Mouse (Mus musculus) CH12.LX (cell line): ENCODE results near the gene Gm15262. TPM values are rescaled to one million over a fixed set of nuclear protein-coding genes. Genes with fewer than 3 reads are reported as not detected.
"Not testable (repeated sequence)": the region's sequence is repeated elsewhere in the genome, so short reads cannot be mapped to it uniquely, and the experiment has no call there.

Experiments
- DNase-seq: peaks from one replicate; pipeline ENCODE4 v3.0.0-alpha.2; 2013; ENCODE audit errors: extremely low read depth
- H3K27ac ChIP-seq: 2 replicates; pipeline ENCODE4 v1.5.1; 2012; ENCODE audit warnings: low read depth, mild to moderate bottlenecking, control low read depth, moderate library complexity; ENCODE audit not compliant: insufficient read depth
- H3K27me3 ChIP-seq: replicated peaks from 2 replicates; pipeline ENCODE3; 2012; ENCODE audit warnings: inconsistent platforms
- H3K36me3 ChIP-seq, 2 experiments: replicated peaks in 1 of 2; 2 replicates each; pipeline versions ENCODE3 to v1.6.1; 2012; ENCODE audit warnings: inconsistent platforms in 1 of 2, low read length in 1 of 2, mild to moderate bottlenecking in 1 of 2, mixed read lengths in 1 of 2, moderate library complexity in 1 of 2; ENCODE audit not compliant: control insufficient read depth in 1 of 2, insufficient read depth in 1 of 2
- H3K4me1 ChIP-seq, 2 experiments: 2 replicates each; pipeline ENCODE4 v1.6.1; 2012; ENCODE audit warnings: inconsistent platforms in 1 of 2, moderate library complexity in 1 of 2; ENCODE audit not compliant: insufficient read depth in 2 of 2, control insufficient read depth in 1 of 2
- H3K4me2 ChIP-seq: 2 replicates; pipeline ENCODE4 v1.6.1; 2012; ENCODE audit warnings: low read depth, mild to moderate bottlenecking, control low read depth; ENCODE audit not compliant: poor library complexity, insufficient read depth, severe bottlenecking
- H3K4me3 ChIP-seq, 3 experiments: fragments of 150-350 bp in 1 of 3; sonication (generic) in 1 of 3; replicated peaks in 1 of 3; 2 replicates each; pipeline versions ENCODE3 to v1.5.1; 2011 to 2012; ENCODE audit warnings: low read depth in 2 of 3, low read length in 2 of 3, mild to moderate bottlenecking in 2 of 3, moderate library complexity in 2 of 3, control low read depth in 1 of 3, improper control_type of control experiment in 1 of 3, inconsistent platforms in 1 of 3, mixed read lengths in 1 of 3; ENCODE audit not compliant: poor library complexity in 1 of 3
- H3K79me2 ChIP-seq: replicated peaks from 2 replicates; pipeline ENCODE4 v1.6.1; 2012; ENCODE audit warnings: mild to moderate bottlenecking, moderate library complexity; ENCODE audit not compliant: control insufficient read depth, poor library complexity, insufficient read depth, severe bottlenecking; ENCODE audit errors: extremely low read depth
- H3K9ac ChIP-seq: 2 replicates; pipeline ENCODE4 v1.6.1; 2012; ENCODE audit warnings: low read depth, mild to moderate bottlenecking, control low read depth, moderate library complexity; ENCODE audit not compliant: insufficient read depth
- H3K9me3 ChIP-seq: replicated peaks from 2 replicates; pipeline ENCODE3; 2012; ENCODE audit warnings: low read length, inconsistent platforms, mixed read lengths
- BHLHE40 ChIP-seq: IDR thresholded peaks from 2 replicates; pipeline ENCODE4 v1.6.1; 2011; ENCODE audit warnings: mild to moderate bottlenecking, low read depth, low read length, improper control_type of control experiment
- CHD1 ChIP-seq: IDR thresholded peaks from 2 replicates; pipeline ENCODE4 v1.6.1; 2012; ENCODE audit warnings: low read depth, low read length, improper control_type of control experiment, inconsistent platforms
- E2F4 ChIP-seq: IDR thresholded peaks from 2 replicates; pipeline ENCODE4 v1.6.1; 2011; ENCODE audit warnings: low read depth, low read length, improper control_type of control experiment; ENCODE audit not compliant: insufficient replicate concordance
- HCFC1 ChIP-seq: IDR thresholded peaks from 2 replicates; pipeline ENCODE4 v1.6.1; 2012; ENCODE audit warnings: low read depth, mild to moderate bottlenecking, inconsistent platforms, low read length, improper control_type of control experiment
- IRF4 ChIP-seq: IDR thresholded peaks from 2 replicates; pipeline ENCODE4 v1.6.1; 2014; ENCODE audit warnings: low read depth, mild to moderate bottlenecking, inconsistent platforms, low read length, improper control_type of control experiment
- MEF2A ChIP-seq: IDR thresholded peaks from 2 replicates; pipeline ENCODE4 v1.6.1; 2014; ENCODE audit warnings: low read depth, mild to moderate bottlenecking, inconsistent platforms, low read length, improper control_type of control experiment, borderline replicate concordance
- POLR2A ChIP-seq: IDR thresholded peaks from 2 replicates; pipeline ENCODE4 v1.6.1; 2011; ENCODE audit warnings: low read depth, mild to moderate bottlenecking, improper control_type of control experiment, low read length
- TCF12 ChIP-seq: IDR thresholded peaks from 2 replicates; pipeline ENCODE4 v1.6.1; 2014; ENCODE audit warnings: low read depth, mild to moderate bottlenecking, inconsistent platforms, low read length, improper control_type of control experiment
- USF1 ChIP-seq: IDR thresholded peaks from 2 replicates; pipeline ENCODE4 v1.6.1; 2014; ENCODE audit warnings: low read depth, mild to moderate bottlenecking, inconsistent platforms, low read length, improper control_type of control experiment
- ZNF384 ChIP-seq: IDR thresholded peaks from 2 replicates; pipeline ENCODE4 v1.6.1; 2012; ENCODE audit warnings: low read depth, low read length, improper control_type of control experiment, inconsistent platforms
- dilution Hi-C: fragments of 300-500 bp; cut with MboI; formaldehyde crosslinking; loops from 2 replicates; pipeline ENCODE4 v1.14.3; 2020; ENCODE audit warnings: low sequenced_read_pairs; ENCODE audit not compliant: extremely low pct_unique_long_range_greater_than_20kb, extremely low pct_ligation_motif_present
- in situ Hi-C: fragments of 300-500 bp; cut with MboI; formaldehyde crosslinking; loops from 3 replicates; pipeline ENCODE4 v1.14.3; 2019; ENCODE audit warnings: low sequenced_read_pairs, low pct_ligation_motif_present, low pct_unique_long_range_greater_than_20kb, mixed read lengths
- polyA plus RNA-seq: library from polyadenylated mRNA; unstranded; fragments of >175 nt; gene quantifications from 2 replicates; pipeline ENCODE4 v1.2.1, GENCODE M21; 2012; ENCODE audit warnings: low read depth; ENCODE audit not compliant: insufficient read length
- total RNA-seq, 2 experiments: library from RNA; depleted of rRNA; stranded (reverse); fragments of 300-350 nt in 1 of 2; fragments of >200 nt in 1 of 2; gene quantifications; 2 replicates each; pipeline ENCODE4 v1.2.3; 2012 to 2014

Gene Gm15262
- not detected in 2 replicates for total RNA-seq (2012; rRNA removed)
- total RNA-seq (2014; rRNA removed), result not detected in 2 replicates
- polyA plus RNA-seq, result not detected in 2 replicates

- H3K79me2 ChIP-seq, H3K4me2 ChIP-seq, H3K4me3 ChIP-seq, DNase-seq, H3K9ac ChIP-seq, dilution Hi-C loops, H3K9me3 ChIP-seq, H3K36me3 ChIP-seq, H3K27me3 ChIP-seq, in situ Hi-C loops, H3K4me1 ChIP-seq, H3K27ac ChIP-seq: not testable (repeated sequence)
Observed at GRCm38 (mm10) chrX:161287156-161287555, at the start of gene Gm15262. Gm15262 (plus strand) TSS chrX:161287456.

- H3K4me2 ChIP-seq, result no peak overlapping the region
- no peaks in the 10 kb centered on the region for H3K79me2 ChIP-seq
- DNase-seq, result no peak
- in situ Hi-C loops, result no loop called here
- no peak overlapping the region for H3K4me3 ChIP-seq
- no peaks in the 10 kb centered on the region for H3K36me3 ChIP-seq
- H3K9ac ChIP-seq, result no peak overlapping the region
- no peaks in the 10 kb centered on the region for H3K27me3 ChIP-seq
- dilution Hi-C loops, result no loop called here
- TF ChIP-seq BHLHE40 (no peak), USF1 (no peak), HCFC1 (no peak), E2F4 (no peak), MEF2A (no peak), IRF4 (no peak), ZNF384 (no peak), TCF12 (no peak)
- TF ChIP-seq, all 38 proteins: peak for 0
- no peak overlapping the region for H3K27ac ChIP-seq
- H3K4me1 ChIP-seq, result no peaks in the 10 kb centered on the region
- H3K9me3 ChIP-seq, result no peaks in the 10 kb centered on the region
Observed at GRCm38 (mm10) chrX:161308131-161308530, 20.9 kb downstream of the Gm15262 start.

- Histone ChIP-seq H3K79me2 (no peaks in the 10 kb centered on the region), H3K4me3 (no peak overlapping the region), H3K4me2 (no peak overlapping the region), H3K27me3 (no peaks in the 10 kb centered on the region), H3K4me1 (no peaks in the 10 kb centered on the region), H3K9me3 (no peaks in the 10 kb centered on the region), H3K36me3 (no peaks in the 10 kb centered on the region), H3K9ac (no peak overlapping the region), H3K27ac (no peak overlapping the region)
- no peak for TF ChIP-seq POLR2A
- TF ChIP-seq CHD1, result no peak
- in situ Hi-C loops (no loop called here), dilution Hi-C loops (no loop called here)
- DNase-seq, result no peak
Observed at GRCm38 (mm10) chrX:161316443-161316842, 29.2 kb downstream of the Gm15262 start.
